9 mouse cellular contexts compared by ENCODE assay signal in the genomic region with DNA sequence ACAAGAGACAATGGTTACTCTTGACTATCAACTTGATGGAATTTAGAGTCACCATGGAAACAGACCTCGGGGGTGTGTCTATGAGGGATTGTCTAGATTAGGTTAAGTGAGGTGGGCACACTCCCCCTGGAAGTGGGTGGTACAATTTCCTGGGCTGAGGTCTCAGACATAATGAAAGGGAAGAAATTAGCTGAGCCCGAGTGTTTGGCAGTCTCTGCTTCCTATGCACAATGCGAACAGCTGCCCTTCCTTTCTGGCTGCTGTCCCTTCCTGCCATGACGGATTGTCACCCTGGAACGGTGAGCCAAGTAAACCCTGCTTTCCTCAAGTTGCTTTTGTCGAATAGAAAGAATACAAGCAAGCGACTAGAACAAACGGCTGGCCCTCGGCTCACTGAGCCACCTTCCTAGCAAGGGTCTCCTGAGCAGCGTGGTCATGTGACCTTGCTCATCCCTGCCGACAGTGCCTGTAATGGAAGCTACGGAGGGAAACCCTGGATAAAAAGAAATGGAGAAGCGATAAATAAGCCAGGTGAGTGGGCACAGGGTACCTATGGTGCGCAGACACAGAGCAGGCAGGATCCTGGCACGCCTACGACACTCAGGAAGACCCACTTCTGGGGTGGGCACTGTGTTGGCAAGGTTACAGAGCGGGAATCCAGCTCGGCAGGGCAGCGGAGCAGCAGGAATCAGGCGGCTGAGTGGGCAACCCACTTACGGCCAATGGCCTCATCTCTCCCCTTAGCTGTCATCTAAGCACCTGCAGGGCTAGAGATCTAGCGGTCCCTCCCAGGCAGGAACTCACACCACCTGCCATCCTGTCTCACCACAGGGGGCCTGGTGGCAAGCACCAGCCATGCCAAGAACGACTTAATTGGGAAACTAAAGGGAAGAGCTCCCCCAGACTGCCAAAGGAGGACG.
DNase-seq lines count a peak whose midpoint lies in the region; ATAC-seq and TF ChIP-seq lines count a peak whose summit lies in the region.
"Had no signal": no experiment of that assay in that cellular context is flagged by ENCODE, and none has a peak within 500 bp of the region (broad histone marks: within the 10 kb centered on the region; RNA-seq: fewer than 3 reads in every experiment).

No protein-coding gene starts in this region.

- H3K4me2 ChIP-seq in intestine, embryonic 15.5 days (replicated peaks), result no peak overlapping the region
- H3K4me2 ChIP-seq in intestine, postnatal 0 days (replicated peaks; ENCODE audit: low read depth), result no peak overlapping the region
- H3K4me2 ChIP-seq in hindbrain, embryonic 12.5 days (replicated peaks), result peak overlapping the region; percentile 45
- H3K4me2 ChIP-seq in neural tube, embryonic 12.5 days (replicated peaks), result peak overlapping the region; percentile 47

- H3K9ac ChIP-seq in intestine, embryonic 15.5 days, result no peak overlapping the region
- H3K9ac ChIP-seq in intestine, postnatal 0 days (ENCODE audit: low read depth, low read length), result no peak overlapping the region
- 0 out of 2 replicates have a peak overlapping the region, but pooled peaks have one; percentile 13 for H3K9ac ChIP-seq in hindbrain, embryonic 12.5 days
- H3K9ac ChIP-seq in neural tube, embryonic 12.5 days, result peak overlapping the region; percentile 41; the same call in 1 of the 2 replicates

- 61% methylated on average over 24 of the region's 24 CpGs for WGBS in intestine, embryonic 15.5 days
- WGBS in intestine, postnatal 0 days, result 63% methylated on average over 24 of the region's 24 CpGs
- 31% methylated on average over 24 of the region's 24 CpGs for whole genome bisulfite sequencing in hindbrain, embryonic 12.5 days
- WGBS in neural tube, embryonic 12.5 days, result 36% methylated on average over 24 of the region's 24 CpGs

- no peaks in the 10 kb centered on the region for H3K36me3 ChIP-seq in intestine, embryonic 15.5 days
- H3K36me3 ChIP-seq in intestine, postnatal 0 days (ENCODE audit: control insufficient read depth, insufficient read depth), result no peaks in the 10 kb centered on the region
- no peaks in the 10 kb centered on the region for H3K36me3 ChIP-seq in hindbrain, embryonic 12.5 days
- no peaks in the 10 kb centered on the region for H3K36me3 ChIP-seq in neural tube, embryonic 12.5 days

- TF ChIP-seq CTCF in intestine, postnatal 0 days (IDR thresholded peaks at IDR 0.05; ENCODE audit: low read depth), result no peak

- H3K4me3 ChIP-seq in intestine, embryonic 15.5 days (replicated peaks), result no peak overlapping the region
- no peak overlapping the region for H3K4me3 ChIP-seq in intestine, postnatal 0 days (ENCODE audit: low read depth, low read length)
- H3K4me3 ChIP-seq in hindbrain, embryonic 12.5 days, result peak overlapping the region; percentile 14; the same call in 1 of the 2 replicates
- no peak overlapping the region for H3K4me3 ChIP-seq in neural tube, embryonic 12.5 days
- H3K4me3 ChIP-seq: erythroblast, embryonic 14.5 days had no signal

- 0 out of 2 replicates have a peak, but pooled peaks have one; percentile 25 for ATAC-seq in intestine, embryonic 15.5 days
- ATAC-seq in intestine, postnatal 0 days, result no peak
- ATAC-seq in hindbrain, embryonic 12.5 days (ENCODE audit: low FRiP score), result peak; percentile 75
- ATAC-seq in neural tube, embryonic 12.5 days (ENCODE audit: low FRiP score, low read depth), result peak; percentile 79

- peak; percentile 93 for DNase-seq in cerebellum, adult 8-10 months
- peak; percentile 44 to 57 for DNase-seq in layer of hippocampus, postnatal 14 days (ENCODE audit: low spot score in 2 of 2)
- no peak for DNase-seq in testis, postnatal 14 days (ENCODE audit: low spot score)
- DNase-seq in liver, result no peak

- peaks cover 10% of the 10 kb centered on the region; the same call in 1 of the 2 replicates for H3K4me1 ChIP-seq in intestine, embryonic 15.5 days (replicated peaks)
- no peaks in the 10 kb centered on the region for H3K4me1 ChIP-seq in intestine, postnatal 0 days (replicated peaks; ENCODE audit: control insufficient read depth, insufficient read depth, low read length)
- peaks cover 21% of the 10 kb centered on the region for H3K4me1 ChIP-seq in hindbrain, embryonic 12.5 days
- peaks cover 21% of the 10 kb centered on the region for H3K4me1 ChIP-seq in neural tube, embryonic 12.5 days

- no peaks in the 10 kb centered on the region for H3K9me3 ChIP-seq in intestine, embryonic 15.5 days
- no peaks in the 10 kb centered on the region for H3K9me3 ChIP-seq in intestine, postnatal 0 days (ENCODE audit: control insufficient read depth)
- H3K9me3 ChIP-seq in hindbrain, embryonic 12.5 days (replicated peaks), result no peaks in the 10 kb centered on the region
- H3K9me3 ChIP-seq in neural tube, embryonic 12.5 days, result no peaks in the 10 kb centered on the region

- no peaks in the 10 kb centered on the region for H3K27me3 ChIP-seq in intestine, embryonic 15.5 days (replicated peaks)
- H3K27me3 ChIP-seq in intestine, postnatal 0 days (replicated peaks; ENCODE audit: control insufficient read depth, insufficient read depth, low read length), result no peaks in the 10 kb centered on the region
- peaks cover 23% of the 10 kb centered on the region for H3K27me3 ChIP-seq in hindbrain, embryonic 12.5 days
- peaks cover 9% of the 10 kb centered on the region; the same call in 1 of the 2 replicates for H3K27me3 ChIP-seq in neural tube, embryonic 12.5 days (replicated peaks)

- no peak overlapping the region for H3K27ac ChIP-seq in intestine, embryonic 15.5 days
- no peak overlapping the region for H3K27ac ChIP-seq in intestine, postnatal 0 days (ENCODE audit: low read depth, low read length)
- H3K27ac ChIP-seq in hindbrain, embryonic 12.5 days, result peak overlapping the region; percentile 72
- H3K27ac ChIP-seq in neural tube, embryonic 12.5 days, result no peak overlapping the region

Comparison
In these comparisons a context has a peak if more than half of its experiments do, and no peak if none do; other contexts are left out.
1. H3K4me2 ChIP-seq: peak in hindbrain, embryonic 12.5 days (single experiment) and neural tube, embryonic 12.5 days (single experiment); none in intestine, embryonic 15.5 days (single experiment) and intestine, postnatal 0 days (single experiment).
2. H3K9ac ChIP-seq: peak in hindbrain, embryonic 12.5 days (single experiment) and neural tube, embryonic 12.5 days (single experiment); none in intestine, embryonic 15.5 days (single experiment) and intestine, postnatal 0 days (single experiment).
3. DNase-seq: peak in cerebellum, adult 8-10 months (single experiment) and layer of hippocampus, postnatal 14 days (2 of 2); none in testis, postnatal 14 days (single experiment) and liver (single experiment).